Mouse (Mus musculus) ovary, postnatal 10 days (tissue): Measurements from ENCODE around the gene Nefh.

ENCODE experiments used
- DNase-seq: peaks from one replicate; pipeline ENCODE4 v3.0.0; 2022; ENCODE audit warnings: low spot score

Nefh gene

DNA sequence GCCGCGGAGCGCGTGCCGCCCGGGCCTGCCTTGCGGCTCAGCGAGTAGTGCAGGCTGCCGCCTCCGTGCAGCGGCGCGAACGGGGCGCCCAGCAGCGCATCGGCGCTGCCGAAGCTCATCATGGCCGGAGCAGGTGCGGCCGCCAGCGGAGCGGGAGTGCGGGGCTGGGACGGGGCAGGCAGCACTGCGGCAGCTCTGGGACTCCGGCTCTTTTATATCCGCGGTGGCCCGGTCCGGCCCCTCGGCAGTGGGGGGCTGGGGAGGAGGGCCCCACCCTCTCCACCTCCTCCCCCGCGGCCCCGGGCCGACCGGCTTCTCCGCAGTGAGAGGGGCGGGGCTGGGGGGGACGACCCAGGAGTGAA, at the start of gene Nefh:
Gene Nefh (minus strand): TSS at position 252 of the 362 bp plus-strand sequence.
- DNase-seq: no peak

GRCm38 (mm10) chr11:4996621-4997199, 48.8 kb upstream of the Nefh start:
- DNase-seq: no peak

GRCm38 (mm10) chr11:4995676-4996075, 47.8 kb upstream of the Nefh start:
- DNase-seq: no peak

- no peak for DNase-seq
Measured at GRCm38 (mm10) chr11:4992471-4992870, 44.6 kb upstream of the Nefh start.

- no peak for DNase-seq
Measured at GRCm38 (mm10) chr11:4989187-4989586, 41.3 kb upstream of the Nefh start.

DNA sequence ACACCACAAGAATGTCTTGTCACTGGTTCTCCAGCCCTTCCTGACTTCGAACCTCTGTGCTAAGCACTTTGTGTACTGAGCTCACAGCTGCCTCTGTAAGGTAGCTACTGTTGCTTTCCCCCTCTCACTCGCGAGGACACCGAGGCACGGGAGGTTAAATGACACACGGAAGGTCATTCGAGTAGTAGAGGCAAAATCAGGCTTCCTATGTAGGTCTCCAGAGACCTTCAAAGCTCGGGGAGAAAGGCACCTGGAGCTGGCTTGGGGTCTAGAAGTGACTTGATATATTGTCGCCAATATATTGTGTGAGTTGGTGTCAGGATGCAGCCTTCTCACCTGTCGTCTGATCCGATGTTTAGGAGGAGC, 39.6 kb upstream of the Nefh start:
- no peak for DNase-seq

DNA sequence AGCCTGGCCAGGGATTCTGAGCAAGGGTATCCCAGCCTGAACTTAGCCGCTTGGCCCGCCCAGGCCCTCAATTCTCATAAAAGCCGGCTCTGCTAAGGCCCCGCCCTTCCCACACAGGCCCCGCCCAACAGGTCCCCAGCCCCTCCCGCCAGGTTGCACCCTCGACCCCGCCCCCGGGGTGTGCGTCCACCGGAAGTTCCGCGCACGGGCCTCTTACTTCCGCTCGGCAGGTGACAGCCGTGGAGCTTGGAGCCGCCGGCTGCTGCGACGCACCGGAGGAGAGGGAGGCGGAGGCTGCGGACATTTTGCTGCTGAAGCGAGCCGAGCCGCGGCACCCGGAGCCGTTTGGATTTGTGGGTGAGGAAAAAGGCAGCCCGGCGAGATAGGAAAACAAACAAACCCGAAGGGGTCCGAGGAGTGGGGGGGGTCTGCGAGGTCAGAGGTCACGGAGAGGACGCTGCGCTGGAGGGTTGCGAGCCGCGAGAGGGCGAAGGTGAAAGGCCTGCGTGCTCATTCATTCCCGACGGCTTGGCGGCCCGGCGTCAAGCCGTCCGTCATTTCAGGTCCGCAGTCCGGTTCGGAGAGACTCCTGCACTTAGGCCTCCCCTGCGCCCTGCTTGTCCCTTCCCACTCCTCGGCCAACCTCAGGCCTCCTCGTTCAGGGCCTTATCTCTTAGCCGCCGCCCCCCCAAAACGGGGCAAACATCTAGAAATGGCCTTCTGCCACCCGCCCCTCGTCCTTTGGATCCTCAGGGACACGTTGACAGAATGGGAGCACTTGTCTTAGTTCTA, 39.0 kb upstream of the Nefh start, which contains the start of gene Ap1b1:
Gene Ap1b1 (plus strand): TSS at position 130 of the 792 bp plus-strand sequence.
- peak; percentile 67 for DNase-seq

- DNase-seq: no peak
Measured at GRCm38 (mm10) chr11:4984799-4985198, 36.9 kb upstream of the Nefh start.

- no peak for DNase-seq
Measured at GRCm38 (mm10) chr11:4984249-4984648, 36.4 kb upstream of the Nefh start.

- no peak for DNase-seq
Measured at GRCm38 (mm10) chr11:4983538-4983937, 35.7 kb upstream of the Nefh start.

DNA sequence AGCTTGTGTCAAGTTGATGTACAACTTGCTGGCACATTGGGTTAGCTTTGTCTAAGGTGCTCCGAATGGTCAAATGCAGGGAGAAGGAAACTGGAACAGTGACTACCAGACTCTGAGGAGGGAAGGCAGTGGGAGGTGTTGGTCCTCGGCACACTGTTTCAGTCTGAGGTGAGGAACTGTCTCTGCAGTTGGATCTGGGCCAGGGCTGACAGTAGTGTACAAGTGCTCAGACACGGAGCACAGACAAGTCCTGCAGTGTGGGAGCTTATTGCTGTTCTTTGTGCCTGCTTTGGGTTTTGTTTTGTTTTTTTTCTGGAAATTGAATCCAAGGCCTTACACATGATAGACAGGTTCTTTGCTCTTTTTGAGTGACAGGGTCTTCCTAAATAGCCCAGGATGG, 35.1 kb upstream of the Nefh start:
- DNase-seq: no peak

- peak; percentile 17 for DNase-seq
Measured at GRCm38 (mm10) chr11:4975623-4976022, 27.8 kb upstream of the Nefh start.

DNA sequence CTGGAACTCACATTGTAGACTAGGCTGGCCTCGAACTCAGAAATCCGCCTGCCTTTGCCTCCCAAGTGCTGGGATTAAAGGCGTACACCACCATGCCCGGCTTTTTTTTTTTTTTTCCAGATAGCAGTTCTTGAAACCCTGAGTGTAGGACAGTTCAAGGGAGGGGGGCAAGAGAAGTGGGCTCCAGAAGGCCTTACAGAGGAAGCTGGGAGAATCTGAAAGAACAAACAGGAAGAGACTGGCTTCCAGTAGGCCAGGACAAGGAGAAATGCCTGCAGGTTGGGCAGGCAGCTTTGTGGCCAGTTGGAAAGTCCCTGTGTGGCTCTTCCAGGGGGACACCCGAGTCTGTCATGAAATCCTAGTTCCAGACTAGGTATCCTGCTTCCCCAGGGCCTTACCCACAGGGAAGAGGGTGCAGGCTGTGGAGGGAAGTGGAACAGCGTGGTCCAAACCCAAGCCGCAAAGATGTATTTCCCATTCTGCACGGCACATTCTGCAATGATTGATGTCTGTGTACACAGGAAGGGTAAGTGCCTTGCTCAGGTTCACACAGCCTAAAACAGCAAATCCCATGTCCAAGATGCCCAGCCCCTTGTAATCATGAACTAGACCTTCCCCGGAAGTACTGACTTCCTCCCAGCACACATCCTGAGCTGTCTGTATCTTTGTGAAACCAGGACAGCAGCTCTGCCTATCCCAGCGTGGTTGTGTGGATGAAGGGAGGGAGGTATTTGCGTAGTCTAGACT, 26.7 kb upstream of the Nefh start:
- DNase-seq: no peak

DNA sequence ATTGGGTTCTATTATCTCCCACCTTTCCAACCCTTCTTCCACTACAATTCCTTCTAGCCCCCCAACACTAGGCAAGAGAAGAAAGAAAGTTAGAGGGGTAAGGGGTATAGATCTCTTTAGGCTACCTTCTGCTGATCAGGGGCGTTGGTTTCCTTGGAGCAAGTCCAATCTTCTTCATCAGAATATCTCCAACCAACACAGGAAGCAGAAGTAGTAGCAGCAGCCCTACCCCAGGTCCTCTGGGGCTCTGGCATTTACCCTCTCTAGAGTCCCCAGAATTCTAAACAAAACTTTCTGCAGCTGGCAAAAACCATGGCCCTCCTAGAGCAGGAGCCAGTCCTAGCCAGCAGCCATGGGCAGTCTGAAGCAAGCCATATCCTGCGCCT, 26.0 kb upstream of the Nefh start:
- no peak for DNase-seq

DNA sequence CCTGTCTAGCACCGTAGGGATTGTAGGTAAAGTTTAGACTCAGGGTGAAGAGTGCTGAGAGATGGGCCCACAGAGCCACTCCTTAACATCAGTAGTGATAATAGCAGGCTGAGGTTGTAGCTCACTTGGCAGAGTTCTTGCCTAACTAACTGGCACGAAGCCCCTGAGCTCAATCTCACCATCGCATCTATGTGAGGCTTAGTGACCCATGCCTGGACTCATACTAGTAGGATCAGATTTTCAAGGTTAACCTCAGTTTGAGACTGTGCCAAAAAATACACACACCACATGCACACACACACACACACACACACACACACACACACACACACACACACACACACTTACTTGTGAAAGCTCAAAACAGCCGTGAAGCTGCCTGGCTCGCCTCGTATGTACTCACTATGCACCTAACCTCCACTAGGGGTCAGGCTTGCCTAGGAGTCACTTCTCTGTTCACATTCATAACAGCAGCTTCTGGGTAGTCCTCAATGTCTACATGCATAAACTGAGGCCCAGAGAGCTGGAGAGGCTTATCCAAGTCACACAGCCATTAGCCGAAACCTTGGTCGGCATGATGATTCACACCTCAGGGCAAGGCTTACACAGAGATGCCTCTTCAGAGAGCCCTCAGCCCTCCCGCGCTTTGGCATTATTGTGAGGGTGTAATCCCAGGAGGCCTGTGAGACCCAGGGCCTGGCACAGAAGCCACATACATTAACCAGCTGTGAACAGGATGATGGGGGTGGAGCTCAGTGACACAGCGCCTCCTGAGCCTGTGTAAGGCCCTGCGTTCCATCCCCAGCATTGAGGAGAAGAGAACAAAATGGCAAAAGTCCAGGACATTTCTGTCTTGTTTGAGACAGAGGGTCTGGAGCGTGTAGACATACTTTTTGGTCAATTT, 25.4 kb upstream of the Nefh start:
- no peak for DNase-seq

- no peak for DNase-seq
Measured at GRCm38 (mm10) chr11:4968376-4968775, 20.5 kb upstream of the Nefh start.

DNA sequence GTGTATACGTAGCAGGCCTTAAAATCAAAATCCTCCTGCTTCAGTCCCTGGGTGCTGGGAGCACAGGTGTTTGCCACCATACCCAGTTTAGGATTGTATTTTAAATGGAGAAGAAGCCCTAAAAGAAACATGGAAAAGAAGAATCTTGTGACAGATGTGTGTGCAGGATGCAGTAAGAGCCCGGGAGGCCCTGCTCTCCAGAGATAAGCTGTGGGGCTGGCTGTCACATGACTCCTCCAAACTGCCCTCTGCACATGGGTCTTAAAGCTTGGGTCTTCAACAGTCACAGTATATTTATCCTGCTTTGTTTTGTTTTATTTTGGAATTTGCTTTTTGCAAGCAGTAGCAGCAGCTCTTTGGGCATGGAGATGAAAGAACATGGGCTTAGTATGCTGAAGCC, 19.7 kb upstream of the Nefh start:
- no peak for DNase-seq

- DNase-seq: no peak
Measured at GRCm38 (mm10) chr11:4966888-4967287, 19.0 kb upstream of the Nefh start.

GRCm38 (mm10) chr11:4966325-4966724, 18.5 kb upstream of the Nefh start:
- DNase-seq: no peak

DNA sequence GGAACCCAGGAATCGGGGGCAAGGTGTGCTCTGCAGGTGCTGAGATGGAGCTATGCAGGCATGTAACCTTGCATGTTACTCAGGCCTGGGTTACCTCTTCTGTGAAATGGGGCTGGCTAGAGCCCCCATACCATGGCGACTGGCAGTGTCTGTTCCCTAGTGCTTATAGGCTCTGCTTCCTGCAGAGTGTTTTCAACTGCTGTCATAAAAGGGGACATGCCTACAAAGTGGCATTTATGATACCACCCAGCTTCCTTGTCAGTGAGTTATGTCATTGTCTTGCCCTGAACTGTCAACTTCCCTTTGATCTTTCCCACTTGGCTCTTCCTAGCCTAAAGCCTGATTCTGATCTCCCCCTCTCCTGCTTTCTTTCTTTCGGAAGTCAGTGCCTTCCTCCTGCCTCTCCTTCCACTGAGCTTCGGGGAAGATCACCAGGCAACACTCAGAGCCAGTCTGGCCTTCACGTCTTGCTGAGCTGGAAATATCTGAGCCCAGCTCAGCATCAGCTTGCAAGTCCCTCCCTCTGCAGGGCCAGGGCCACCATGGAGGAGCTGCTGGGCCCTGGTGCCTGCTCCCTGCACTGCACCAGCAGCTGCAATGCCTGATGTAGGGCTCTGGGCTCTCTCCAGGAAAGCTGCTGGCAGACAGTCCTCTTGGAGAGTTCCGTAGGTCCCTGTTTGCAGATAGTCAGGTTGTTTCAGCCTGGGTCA, 15.4 kb upstream of the Nefh start:
- DNase-seq: no peak

DNA sequence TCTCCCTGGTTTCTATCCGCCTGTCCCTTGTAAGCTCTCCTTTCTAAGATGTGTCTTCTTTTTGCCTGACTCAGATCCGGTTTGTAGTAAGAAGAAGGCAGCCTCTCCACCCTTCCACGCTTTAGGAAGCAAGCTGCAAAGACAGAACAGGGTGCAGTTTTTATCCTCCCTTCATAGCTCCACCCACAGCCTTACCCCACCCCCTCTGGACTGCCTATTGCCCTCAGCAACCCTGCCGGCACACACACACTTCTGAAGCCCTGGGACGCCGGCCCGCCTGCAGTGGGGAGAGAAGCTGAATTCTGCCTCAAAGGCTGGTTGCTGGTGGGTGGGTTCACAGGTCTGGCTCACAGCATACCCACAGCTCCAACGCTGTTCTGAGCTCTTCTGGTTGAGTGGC, 6.1 kb upstream of the Nefh start:
- no peak for DNase-seq

GRCm38 (mm10) chr11:4953401-4953800, 5.5 kb upstream of the Nefh start:
- DNase-seq: no peak
